Mouse (Mus musculus) heart, postnatal 10 days (tissue): ENCODE measurements around the gene Col4a1. TPM values are rescaled to one million over a fixed set of nuclear protein-coding genes. Genes with fewer than 3 reads are reported as not detected.

Experiments used
- DNase-seq, 2 experiments: peaks; one replicate each; pipeline ENCODE4 v3.0.0; 2021
- intact Hi-C: fragments of 180-260 bp; cut with DNase I; formaldehyde crosslinking; loops from one replicate; pipeline ENCODE4 v1.15.1; 2025
- total RNA-seq, 2 experiments: library from RNA; stranded (reverse); gene quantifications; 2 replicates each; pipeline ENCODE4 v1.2.3; 2021

Gene Col4a1
- total RNA-seq, result 1,000 to 10,000 TPM; 1,260 to 1,378 TPM

GRCm38 (mm10) chr8:11312349-11313175, at the start of gene Col4a1, which contains the start of gene Col4a2:
Gene Col4a1 (minus strand): TSS chr8:11312826.
Gene Col4a2 (plus strand): TSS chr8:11312805.
- peak; percentile 82 to 90 for DNase-seq
- intact Hi-C loops, result loop anchor here (1.0 to 5.0 kb wide), 3 partner anchors 35 to 81 kb away; no protein-coding TSS in a partner anchor

- DNase-seq, result no peak
- intact Hi-C loops, result no loop called here
Measured at GRCm38 (mm10) chr8:11361546-11362277, 49.1 kb upstream of the Col4a1 start.

GRCm38 (mm10) chr8:11359846-11360245, 47.2 kb upstream of the Col4a1 start:
- DNase-seq, result no peak
- intact Hi-C loops, result no loop called here

DNA sequence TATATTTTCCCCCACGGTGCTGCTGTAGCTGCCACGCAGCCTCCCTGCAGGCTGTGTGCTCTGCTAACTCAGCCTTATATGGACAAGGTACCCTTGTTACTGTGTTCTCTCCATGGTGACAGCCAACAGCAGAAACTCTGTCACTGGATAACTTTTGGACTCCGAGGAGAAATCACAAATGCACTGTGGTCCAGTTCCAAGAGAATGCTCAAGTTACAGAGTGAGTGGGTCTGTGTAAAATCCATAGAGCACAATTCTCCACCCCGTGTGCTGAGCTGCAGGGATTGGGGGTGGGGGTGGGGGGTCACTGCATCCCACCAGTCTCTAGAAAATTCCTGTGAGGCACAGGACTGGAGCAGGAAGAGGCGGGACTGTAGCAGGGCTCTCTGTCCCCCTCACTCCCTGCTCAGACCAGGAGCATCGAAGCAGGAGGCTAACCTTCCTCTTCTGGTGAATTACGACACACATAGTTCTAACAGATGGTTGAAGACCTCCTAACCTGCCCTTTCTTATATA, 45.4 kb upstream of the Col4a1 start:
- intact Hi-C loops, result no loop called here

GRCm38 (mm10) chr8:11356776-11357175, 44.1 kb upstream of the Col4a1 start:
- intact Hi-C loops, result no loop called here
- DNase-seq, result no peak

More for the DNA sequence above, 45.4 kb upstream of the Col4a1 start:
- DNase-seq, result peak; percentile 52 to 62

GRCm38 (mm10) chr8:11355900-11356299, 43.3 kb upstream of the Col4a1 start:
- intact Hi-C loops, result no loop called here
- DNase-seq, result no peak

DNA sequence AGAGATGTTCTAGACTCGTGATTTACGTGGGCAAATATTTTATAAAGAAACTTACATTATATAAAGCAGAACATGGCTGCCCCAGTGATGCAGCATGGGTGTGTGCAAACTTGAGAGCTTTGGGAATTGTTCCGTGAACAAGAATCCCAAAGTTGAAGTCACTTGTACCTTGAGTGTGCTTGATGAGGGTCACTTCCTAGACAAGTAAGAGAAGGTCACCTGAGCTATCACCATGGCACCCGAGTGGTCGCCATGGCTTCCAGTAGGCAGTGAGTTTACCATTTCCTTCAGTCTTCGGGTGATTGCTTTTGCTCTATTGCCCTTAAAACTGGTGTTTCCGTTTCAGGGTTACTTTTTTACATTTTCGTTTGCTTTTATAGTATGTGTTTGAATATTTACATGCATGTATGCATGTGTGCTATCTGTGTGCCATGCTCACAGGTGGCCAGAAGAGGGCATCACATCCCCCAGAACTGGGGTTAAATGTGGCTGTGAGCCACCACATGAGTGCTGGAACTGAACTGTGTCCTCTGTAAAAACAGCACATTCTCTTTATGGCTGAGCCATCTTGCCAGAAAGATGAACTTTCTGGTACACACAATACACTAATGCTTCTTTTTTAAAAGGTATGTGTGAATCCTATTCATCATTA, 42.3 kb upstream of the Col4a1 start:
- intact Hi-C loops, result no loop called here
- DNase-seq, result no peak

GRCm38 (mm10) chr8:11352514-11352913, 39.9 kb upstream of the Col4a1 start:
- no peak for DNase-seq
- intact Hi-C loops, result no loop called here

DNA sequence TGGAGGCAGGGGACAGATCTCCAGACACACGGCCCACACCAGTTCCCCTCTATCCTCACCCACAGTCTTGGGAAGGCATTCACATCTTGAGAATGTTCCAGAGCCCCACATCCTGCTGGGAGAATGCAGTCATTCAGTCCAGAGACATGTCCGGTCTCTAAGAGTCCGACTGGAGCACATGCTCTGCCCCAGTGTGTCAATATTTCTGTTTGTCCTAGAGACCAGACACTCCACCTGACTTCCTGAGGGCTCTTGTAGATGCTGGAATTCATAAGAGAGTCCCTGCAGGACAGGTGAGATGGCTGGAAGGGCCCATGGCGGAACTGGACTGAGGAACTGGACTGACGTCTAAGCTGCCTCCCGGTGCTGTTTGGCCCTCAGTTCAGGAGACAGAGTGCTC, 38.7 kb upstream of the Col4a1 start:
- intact Hi-C loops, result no loop called here
- DNase-seq, result no peak

DNA sequence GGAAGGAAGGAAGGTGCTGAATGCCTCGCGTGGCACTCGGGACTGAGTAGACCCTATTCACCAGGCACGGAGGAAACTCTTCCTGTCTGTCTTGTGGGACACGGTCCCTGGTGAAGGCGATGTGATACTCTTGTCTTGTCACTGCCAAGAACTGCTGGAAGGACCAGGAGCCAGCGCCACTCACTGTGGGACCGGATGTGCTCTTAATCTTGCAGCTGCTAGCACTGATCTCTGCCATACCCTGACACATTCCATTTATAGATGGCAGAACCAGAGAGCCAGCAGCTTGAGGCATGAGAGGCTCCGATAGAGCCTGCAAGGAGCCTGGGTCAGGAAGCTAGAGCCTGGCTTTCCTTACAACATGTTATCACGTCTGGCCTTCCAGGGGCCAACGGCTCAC, 36.0 kb upstream of the Col4a1 start:
- DNase-seq, result peak in 1 of 2 experiments; percentile 72
- intact Hi-C loops, result no loop called here

DNA sequence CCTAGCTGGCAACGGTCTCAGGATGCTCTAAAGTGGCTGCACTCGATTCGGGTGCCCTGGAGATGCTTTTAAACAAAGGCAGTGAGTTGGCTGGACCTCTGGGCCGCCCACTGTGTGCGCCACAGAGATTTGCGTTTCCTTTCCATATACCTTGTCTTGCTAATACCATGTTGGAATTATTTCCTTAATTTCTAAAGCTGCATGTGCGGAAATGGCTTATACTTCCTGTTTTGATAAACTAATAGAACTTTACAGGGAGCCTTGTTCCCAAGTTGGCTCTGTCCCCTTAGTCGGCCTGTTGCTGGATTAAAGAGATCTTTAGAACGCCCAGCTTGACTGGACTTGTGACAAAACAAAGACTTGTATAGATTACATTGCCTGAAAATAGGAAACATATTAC, 35.1 kb upstream of the Col4a1 start:
- intact Hi-C loops, result no loop called here
- DNase-seq, result no peak

GRCm38 (mm10) chr8:11346225-11346624, 33.6 kb upstream of the Col4a1 start:
- DNase-seq, result no peak
- intact Hi-C loops, result no loop called here

- no peak for DNase-seq
- intact Hi-C loops, result no loop called here
Measured at GRCm38 (mm10) chr8:11344459-11344858, 31.8 kb upstream of the Col4a1 start.

DNA sequence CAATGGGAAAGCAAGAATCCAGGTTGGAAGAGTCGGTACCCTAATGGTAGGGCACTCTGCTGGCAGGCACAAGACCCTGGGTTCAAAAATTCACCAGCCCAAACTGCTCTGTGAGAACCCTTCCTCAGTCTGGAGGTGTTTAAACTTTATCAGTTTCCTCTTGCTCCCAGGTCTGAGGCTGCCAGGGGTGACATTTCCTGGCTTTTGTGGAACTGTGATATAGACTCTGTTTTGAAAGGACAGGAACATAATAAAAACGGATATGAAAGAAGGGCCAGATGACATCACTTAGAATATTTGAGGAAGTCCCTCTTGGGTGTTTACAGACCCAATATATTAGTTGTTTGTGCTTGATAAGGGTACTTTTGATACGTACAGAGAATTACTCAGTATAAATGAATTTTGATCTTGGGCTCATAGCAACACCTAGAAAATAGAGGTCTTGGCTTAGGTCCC, 28.5 kb upstream of the Col4a1 start:
- intact Hi-C loops, result no loop called here
- DNase-seq, result no peak

GRCm38 (mm10) chr8:11340310-11341110, 27.9 kb upstream of the Col4a1 start:
- intact Hi-C loops, result no loop called here
- DNase-seq, result peak in 1 of 2 experiments; percentile 69

- intact Hi-C loops, result no loop called here
- no peak for DNase-seq
Measured at GRCm38 (mm10) chr8:11338507-11338906, 25.9 kb upstream of the Col4a1 start.

- DNase-seq, result no peak
- intact Hi-C loops, result no loop called here
Measured at GRCm38 (mm10) chr8:11337642-11338041, 25.0 kb upstream of the Col4a1 start.

DNA sequence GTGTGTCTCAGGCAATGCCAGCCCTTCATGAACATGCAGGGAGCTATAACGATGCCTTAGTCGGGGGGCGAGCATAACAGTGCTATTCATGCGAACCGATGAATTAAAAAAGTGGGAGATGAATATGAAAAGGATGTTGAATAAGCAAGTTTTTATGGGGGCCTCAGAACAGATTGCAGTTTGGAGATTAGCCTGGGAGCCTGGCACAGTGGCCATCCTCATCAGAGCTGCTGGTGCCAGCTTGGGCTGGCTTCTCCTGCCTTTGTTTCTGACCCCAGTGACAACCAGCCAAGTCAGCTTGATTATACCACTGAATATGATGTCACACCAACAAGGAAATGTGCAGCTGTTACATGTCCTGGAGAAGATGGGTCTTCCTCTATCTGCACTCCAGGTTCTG, 23.7 kb upstream of the Col4a1 start:
- no peak for DNase-seq
- intact Hi-C loops, result no loop called here

DNA sequence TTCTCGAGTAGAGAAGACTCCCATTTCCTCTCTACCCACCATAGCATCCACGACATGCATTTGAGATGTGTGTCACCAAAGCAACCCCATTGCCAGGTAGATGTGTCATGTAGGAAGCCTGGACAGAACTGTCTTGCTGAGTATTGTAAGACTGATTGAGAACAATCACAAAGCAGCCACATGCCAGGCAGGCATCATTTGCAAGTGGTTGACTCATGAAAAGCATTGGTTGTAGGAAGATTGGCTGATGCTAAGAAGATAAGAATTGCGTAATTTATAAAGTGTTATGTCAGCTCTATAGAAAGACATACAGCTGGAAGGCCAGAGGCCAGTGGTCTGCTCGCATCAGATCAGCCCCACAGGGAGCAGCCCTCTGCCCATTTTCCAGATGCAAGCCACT, 22.6 kb upstream of the Col4a1 start:
- no peak for DNase-seq

GRCm38 (mm10) chr8:11334493-11334892, 21.9 kb upstream of the Col4a1 start:
- DNase-seq, result no peak
- intact Hi-C loops, result loop anchor here (5.0 kb wide), 1 partner anchor 48 kb away; no protein-coding TSS in a partner anchor

More for the DNA sequence above, 22.6 kb upstream of the Col4a1 start:
- intact Hi-C loops, result no loop called here
